Mouse (Mus musculus): ENCODE measurements around the gene Pitpnm2. TPM values are rescaled to one million over a fixed set of nuclear protein-coding genes. Genes with fewer than 3 reads are reported as not detected.

Gene Pitpnm2
- total RNA-seq, 2 experiments from 2014 or later = 275 to 292 TPM

- DNase-seq (ENCODE audit: low spot score in 2 of 2) = peak in 1 of 2 experiments; percentile 59
- intact Hi-C loops (cut with DNase I) = no loop called here
These were observed 43.0 kb downstream of the Pitpnm2 start for GRCm38 (mm10) chr5:124206481-124207038.

GRCm38 (mm10) chr5:124205809-124206380, 43.7 kb downstream of the Pitpnm2 start:
- intact Hi-C loops (cut with DNase I) = no loop called here
- DNase-seq (ENCODE audit: low spot score in 2 of 2) = no peak

GRCm38 (mm10) chr5:124205211-124205610, 44.3 kb downstream of the Pitpnm2 start:
- intact Hi-C loops (cut with DNase I) = no loop called here

GRCm38 (mm10) chr5:124204127-124204794, 45.3 kb downstream of the Pitpnm2 start:
- no peak for DNase-seq (ENCODE audit: low spot score in 2 of 2)
- intact Hi-C loops (cut with DNase I) = no loop called here

More at GRCm38 (mm10) chr5:124205211-124205610, 44.3 kb downstream of the Pitpnm2 start:
- DNase-seq (ENCODE audit: low spot score in 2 of 2) = no peak

- intact Hi-C loops (cut with DNase I) = no loop called here
- no peak for DNase-seq (ENCODE audit: low spot score in 2 of 2)
These were observed 46.3 kb downstream of the Pitpnm2 start for GRCm38 (mm10) chr5:124203251-124203650.

GRCm38 (mm10) chr5:124202071-124202470, 47.5 kb downstream of the Pitpnm2 start:
- intact Hi-C loops (cut with DNase I) = no loop called here
- no peak for DNase-seq (ENCODE audit: low spot score in 2 of 2)

- DNase-seq (ENCODE audit: low spot score in 2 of 2) = no peak
- intact Hi-C loops (cut with DNase I) = no loop called here
These were observed 48.0 kb downstream of the Pitpnm2 start for GRCm38 (mm10) chr5:124201564-124201963.

GRCm38 (mm10) chr5:124200844-124201243, 48.7 kb downstream of the Pitpnm2 start:
- intact Hi-C loops (cut with DNase I) = no loop called here
- no peak for DNase-seq (ENCODE audit: low spot score in 2 of 2)

GRCm38 (mm10) chr5:124199168-124199567, 50.4 kb downstream of the Pitpnm2 start:
- intact Hi-C loops (cut with DNase I) = no loop called here
- DNase-seq (ENCODE audit: low spot score in 2 of 2) = no peak

- intact Hi-C loops (cut with DNase I) = no loop called here
- no peak for DNase-seq (ENCODE audit: low spot score in 2 of 2)
These were observed 51.1 kb downstream of the Pitpnm2 start for GRCm38 (mm10) chr5:124198473-124198872.

GRCm38 (mm10) chr5:124196082-124196481, 53.5 kb downstream of the Pitpnm2 start:
- intact Hi-C loops (cut with DNase I) = no loop called here
- no peak for DNase-seq (ENCODE audit: low spot score in 2 of 2)

GRCm38 (mm10) chr5:124194386-124195084, 55.0 kb downstream of the Pitpnm2 start:
- no peak for DNase-seq (ENCODE audit: low spot score in 2 of 2)
- intact Hi-C loops (cut with DNase I) = no loop called here

- DNase-seq (ENCODE audit: low spot score in 2 of 2) = no peak
- intact Hi-C loops (cut with DNase I) = no loop called here
These were observed 56.1 kb downstream of the Pitpnm2 start for GRCm38 (mm10) chr5:124193286-124194112.

- intact Hi-C loops (cut with DNase I) = no loop called here
- DNase-seq (ENCODE audit: low spot score in 2 of 2) = no peak
These were observed 56.8 kb downstream of the Pitpnm2 start for GRCm38 (mm10) chr5:124192726-124193285.

- DNase-seq (ENCODE audit: low spot score in 2 of 2) = no peak
- intact Hi-C loops (cut with DNase I) = no loop called here
These were observed 57.3 kb downstream of the Pitpnm2 start for GRCm38 (mm10) chr5:124192251-124192710.

GRCm38 (mm10) chr5:124190146-124190870, 59.3 kb downstream of the Pitpnm2 start:
- intact Hi-C loops (cut with DNase I) = no loop called here
- DNase-seq (ENCODE audit: low spot score in 2 of 2) = peak in 1 of 2 experiments; percentile 29

- intact Hi-C loops (cut with DNase I) = no loop called here
- no peak for DNase-seq (ENCODE audit: low spot score in 2 of 2)
These were observed 60.0 kb downstream of the Pitpnm2 start for GRCm38 (mm10) chr5:124189572-124189981.

GRCm38 (mm10) chr5:124187508-124188311, 61.9 kb downstream of the Pitpnm2 start:
- DNase-seq (ENCODE audit: low spot score in 2 of 2) = peak; percentile 64 to 88
- intact Hi-C loops (cut with DNase I) = loop anchor here (1.0 to 2.0 kb wide), 3 partner anchors 15 to 61 kb away; partner anchors contain the start of gene Pitpnm2
